Mouse (Mus musculus) lung, postnatal 36 days (tissue): ENCODE results near the gene Plekhg4.
A peak's percentile ranks its signal among the peaks of the same experiment; 100 is the strongest.

ENCODE experiments used
- DNase-seq: peaks from one replicate; pipeline ENCODE4 v3.0.0; 2022; ENCODE audit warnings: mixed read lengths

Gene Plekhg4

GRCm38 (mm10) chr8:105408331-105408730 lies 35.3 kb downstream of the Plekhg4 start:
- DNase-seq = no peak

GRCm38 (mm10) chr8:105409947-105410346 lies 36.9 kb downstream of the Plekhg4 start:
- DNase-seq = no peak

GRCm38 (mm10) chr8:105413391-105413790 lies 40.3 kb downstream of the Plekhg4 start, which contains the start of the genes Kctd19 and Lrrc36:
TSS of gene Kctd19 (minus strand) at chr8:105413502.
TSS of gene Lrrc36 (plus strand) at chr8:105413571.
- peak; percentile 81 for DNase-seq

GRCm38 (mm10) chr8:105418992-105419391 lies 45.9 kb downstream of the Plekhg4 start:
- peak; percentile 32 for DNase-seq

GRCm38 (mm10) chr8:105419800-105420199 lies 46.7 kb downstream of the Plekhg4 start:
- DNase-seq = no peak

- no peak for DNase-seq
Measured at GRCm38 (mm10) chr8:105422006-105422405, 48.9 kb downstream of the Plekhg4 start.

- peak; percentile 36 for DNase-seq
Measured at GRCm38 (mm10) chr8:105426878-105427277, 53.8 kb downstream of the Plekhg4 start.

- DNase-seq = no peak
Measured at GRCm38 (mm10) chr8:105431743-105432515, 58.9 kb downstream of the Plekhg4 start.
